Mouse (Mus musculus): Measurements from ENCODE around the gene Nup43. TPM values are rescaled to one million over a fixed set of nuclear protein-coding genes. Genes with fewer than 3 reads are reported as not detected.
"Not testable (repeated sequence)": the region's sequence is repeated elsewhere in the genome, so short reads cannot be mapped to it uniquely, and the experiment has no call there.

Nup43 gene
- 4.9 and 7.6 TPM in 2 replicates for polyA plus RNA-seq (2012; rRNA removed)

DNA sequence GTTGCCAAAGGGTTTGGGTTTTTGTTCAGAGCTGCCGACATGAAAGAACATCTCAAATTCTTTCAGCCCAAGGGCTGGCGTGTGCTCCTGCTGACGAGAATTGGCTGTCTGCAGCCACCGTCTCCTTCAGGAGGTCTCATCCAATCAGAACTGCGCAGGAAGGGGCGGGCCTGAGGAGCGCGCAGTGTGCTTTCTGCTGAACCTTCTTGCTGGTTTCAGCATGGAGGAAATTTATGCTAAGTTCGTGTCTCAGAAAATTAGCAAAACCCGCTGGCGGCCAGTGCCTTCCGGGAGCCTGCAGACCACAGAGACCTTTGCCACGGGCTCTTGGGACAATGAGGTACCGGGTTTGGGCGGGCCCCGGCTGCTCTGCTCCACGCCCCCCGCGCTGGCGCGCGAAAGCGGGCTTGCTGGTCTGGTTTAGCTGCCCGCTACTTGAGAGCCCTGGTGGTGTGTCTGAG, at the start of gene Nup43:
TSS of gene Nup43 (plus strand) at position 162 of the 461 bp plus-strand sequence.
- no peaks in the 10 kb centered on the region for H3K4me1 ChIP-seq (ENCODE audit: control insufficient read depth, insufficient read depth, low read length)
- peak; percentile 58; the same call in 1 of the 2 replicates for TF ChIP-seq POLR2A (IDR thresholded peaks at IDR 0.05; ENCODE audit: extremely low read depth, insufficient read depth, low read length)
- TF ChIP-seq CTCF (IDR thresholded peaks at IDR 0.05; ENCODE audit: extremely low read depth, insufficient read depth, low read length) = no peak
- peak within 1 kb of the TSS; percentile 57 for H3K4me3 ChIP-seq (ENCODE audit: insufficient read depth, low read length)
- no peak within 1 kb of the TSS for H3K27ac ChIP-seq (ENCODE audit: insufficient read depth, low read length)

DNA sequence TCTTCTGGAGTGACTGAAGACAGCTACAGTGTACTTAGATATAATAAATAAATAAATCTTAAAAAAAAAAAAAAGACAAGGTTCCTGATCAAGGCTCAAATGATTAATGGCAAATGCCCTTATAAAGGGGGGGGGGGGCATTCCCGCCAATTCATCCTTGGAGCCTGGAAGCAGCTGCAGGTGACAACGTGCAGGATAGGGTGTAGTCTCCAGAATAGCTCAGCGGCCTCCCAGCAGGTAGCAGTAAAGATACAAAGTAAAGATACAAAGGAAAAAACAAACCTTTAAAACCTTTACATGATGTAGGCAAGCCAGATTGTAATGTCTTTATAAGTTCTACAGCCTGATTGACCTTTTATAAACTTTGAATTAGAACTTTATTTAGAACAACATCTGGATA, 49.7 kb upstream of the Nup43 start:
- not testable (repeated sequence) for H3K27ac ChIP-seq (ENCODE audit: insufficient read depth, low read length); H3K4me3 ChIP-seq (ENCODE audit: insufficient read depth, low read length)

DNA sequence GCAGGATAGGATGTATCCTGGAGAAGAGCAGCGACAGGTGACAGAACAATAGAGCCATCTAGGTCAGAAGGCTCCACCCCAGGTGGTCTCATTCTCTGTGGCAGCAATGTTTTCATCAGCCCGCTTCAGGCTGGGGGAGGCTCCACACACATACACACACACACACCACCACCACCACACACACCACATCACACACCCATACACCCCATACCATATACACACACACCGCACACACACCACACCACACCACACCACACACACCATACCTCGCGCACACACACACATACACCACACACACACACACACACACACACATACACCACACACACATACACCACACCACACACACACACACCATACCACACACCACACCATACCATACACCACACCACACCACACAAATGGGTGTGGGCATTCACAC, 47.5 kb upstream of the Nup43 start:
- H3K27ac ChIP-seq (ENCODE audit: insufficient read depth, low read length) = no peak overlapping the region
- peaks cover 2% of the 10 kb centered on the region; the same call in 1 of the 2 replicates for H3K4me1 ChIP-seq (ENCODE audit: control insufficient read depth, insufficient read depth, low read length)
- TF ChIP-seq CTCF (IDR thresholded peaks at IDR 0.05; ENCODE audit: extremely low read depth, insufficient read depth, low read length) = no peak
- no peak for TF ChIP-seq POLR2A (IDR thresholded peaks at IDR 0.05; ENCODE audit: extremely low read depth, insufficient read depth, low read length)
- H3K4me3 ChIP-seq (ENCODE audit: insufficient read depth, low read length) = no peak overlapping the region

More for the DNA sequence above, 49.7 kb upstream of the Nup43 start:
- not testable (repeated sequence) for H3K4me1 ChIP-seq (ENCODE audit: control insufficient read depth, insufficient read depth, low read length)

DNA sequence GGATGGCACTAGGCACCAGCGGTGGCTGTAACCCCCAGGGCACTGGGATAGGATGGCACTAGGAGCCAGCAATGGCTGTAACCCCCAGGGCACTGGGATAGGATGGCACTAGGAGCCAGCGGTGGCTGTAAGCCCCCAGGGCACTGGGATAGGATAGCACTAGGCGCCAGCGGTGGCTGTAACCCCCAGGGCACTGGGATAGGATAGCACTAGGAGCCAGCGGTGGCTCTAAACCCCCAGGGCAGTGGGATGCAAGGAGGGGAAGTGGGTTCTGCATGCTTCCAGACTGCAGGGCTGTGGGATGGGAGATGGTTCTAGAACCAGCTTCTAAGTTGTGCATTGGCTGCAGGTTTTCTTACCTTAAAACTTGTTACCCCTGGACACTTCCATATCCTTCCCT, 46.6 kb upstream of the Nup43 start:
- H3K27ac ChIP-seq (ENCODE audit: insufficient read depth, low read length) = no peak overlapping the region
- TF ChIP-seq POLR2A (IDR thresholded peaks at IDR 0.05; ENCODE audit: extremely low read depth, insufficient read depth, low read length) (no peak), CTCF (IDR thresholded peaks at IDR 0.05; ENCODE audit: extremely low read depth, insufficient read depth, low read length) (no peak)
- no peak overlapping the region for H3K4me3 ChIP-seq (ENCODE audit: insufficient read depth, low read length)
- H3K4me1 ChIP-seq (ENCODE audit: control insufficient read depth, insufficient read depth, low read length) = peaks cover 2% of the 10 kb centered on the region; the same call in 1 of the 2 replicates

DNA sequence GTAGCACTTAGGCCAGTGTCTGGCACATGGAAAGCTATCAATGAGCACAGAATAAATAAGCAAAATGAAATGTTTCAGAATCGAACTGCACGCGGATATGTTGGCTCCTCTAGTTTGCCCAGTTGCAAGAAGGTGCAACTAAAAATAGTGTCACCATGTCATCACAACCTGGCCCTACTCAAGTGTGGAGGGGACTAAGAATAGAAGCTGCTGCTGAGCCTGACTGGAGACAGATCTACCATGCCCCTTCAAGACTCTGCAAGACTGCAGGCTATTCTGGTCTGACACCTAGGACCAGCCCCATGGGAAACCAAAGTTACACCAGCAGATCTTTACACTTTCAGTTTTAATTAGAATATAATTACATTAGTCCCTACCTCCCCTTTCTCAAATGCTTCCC, 44.9 kb upstream of the Nup43 start:
- H3K4me3 ChIP-seq (ENCODE audit: insufficient read depth, low read length) = no peak overlapping the region
- TF ChIP-seq POLR2A (IDR thresholded peaks at IDR 0.05; ENCODE audit: extremely low read depth, insufficient read depth, low read length) (no peak), CTCF (IDR thresholded peaks at IDR 0.05; ENCODE audit: extremely low read depth, insufficient read depth, low read length) (no peak)
- H3K27ac ChIP-seq (ENCODE audit: insufficient read depth, low read length) = no peak overlapping the region
- H3K4me1 ChIP-seq (ENCODE audit: control insufficient read depth, insufficient read depth, low read length) = peaks cover 2% of the 10 kb centered on the region; the same call in 1 of the 2 replicates

DNA sequence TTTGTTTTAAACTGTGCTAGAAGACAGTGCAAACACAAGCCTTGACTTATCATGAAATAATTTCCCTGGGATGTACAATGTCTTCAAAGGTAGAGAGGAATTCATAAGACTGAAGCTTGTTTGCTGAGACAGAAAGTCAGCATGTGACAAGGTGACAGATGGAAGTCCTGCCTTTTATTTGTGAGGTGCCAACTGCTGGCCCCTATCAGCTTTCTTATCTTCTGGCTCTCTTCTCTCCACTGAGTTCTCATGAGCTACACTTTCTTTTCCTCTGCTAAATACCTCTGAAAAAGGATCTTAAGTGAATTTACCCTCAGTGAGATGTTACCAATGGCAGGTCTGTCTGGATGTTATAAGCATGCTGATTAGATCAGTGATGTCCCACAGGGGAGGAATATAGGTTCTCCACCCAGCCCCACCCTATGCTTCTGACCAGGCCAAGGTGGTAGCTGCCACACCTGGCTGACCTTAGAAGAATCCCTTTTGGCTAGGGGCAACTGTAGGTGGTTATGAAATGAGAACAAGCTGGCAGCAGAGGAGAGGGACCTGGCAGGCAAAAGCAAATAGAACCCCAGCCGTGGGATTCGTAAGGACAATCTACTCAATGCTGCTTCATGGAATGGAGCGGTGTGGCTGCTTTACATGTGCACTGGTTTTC, 43.3 kb upstream of the Nup43 start:
- Histone ChIP-seq H3K4me3 (ENCODE audit: insufficient read depth, low read length) (no peak overlapping the region), H3K27ac (ENCODE audit: insufficient read depth, low read length) (no peak overlapping the region), H3K4me1 (ENCODE audit: control insufficient read depth, insufficient read depth, low read length) (peaks cover 2% of the 10 kb centered on the region; the same call in 1 of the 2 replicates)
- TF ChIP-seq POLR2A (IDR thresholded peaks at IDR 0.05; ENCODE audit: extremely low read depth, insufficient read depth, low read length) = no peak
- no peak for TF ChIP-seq CTCF (IDR thresholded peaks at IDR 0.05; ENCODE audit: extremely low read depth, insufficient read depth, low read length)

DNA sequence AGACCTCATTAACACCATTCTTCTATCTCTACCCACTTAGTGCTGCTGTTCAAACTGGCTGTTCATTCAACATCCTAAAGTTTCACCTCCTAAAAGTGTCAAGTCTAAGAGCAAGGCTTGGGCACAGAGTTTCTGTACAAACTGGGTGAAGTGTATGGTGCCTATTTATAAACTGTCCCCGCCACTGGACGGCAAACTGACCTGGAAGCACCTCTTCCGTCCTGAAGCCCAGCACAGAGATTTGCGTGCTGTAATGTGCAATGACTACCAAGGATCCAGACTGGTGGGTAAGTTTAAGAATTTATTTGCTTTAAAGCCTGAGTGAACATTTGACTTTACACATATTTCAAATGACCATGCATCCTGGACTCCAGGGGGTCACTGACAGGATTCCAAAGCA, 38.2 kb upstream of the Nup43 start:
- no peak overlapping the region for H3K27ac ChIP-seq (ENCODE audit: insufficient read depth, low read length)
- no peak overlapping the region for H3K4me3 ChIP-seq (ENCODE audit: insufficient read depth, low read length)
- H3K4me1 ChIP-seq (ENCODE audit: control insufficient read depth, insufficient read depth, low read length) = no peaks in the 10 kb centered on the region
- TF ChIP-seq POLR2A (IDR thresholded peaks at IDR 0.05; ENCODE audit: extremely low read depth, insufficient read depth, low read length) (no peak), CTCF (IDR thresholded peaks at IDR 0.05; ENCODE audit: extremely low read depth, insufficient read depth, low read length) (no peak)

DNA sequence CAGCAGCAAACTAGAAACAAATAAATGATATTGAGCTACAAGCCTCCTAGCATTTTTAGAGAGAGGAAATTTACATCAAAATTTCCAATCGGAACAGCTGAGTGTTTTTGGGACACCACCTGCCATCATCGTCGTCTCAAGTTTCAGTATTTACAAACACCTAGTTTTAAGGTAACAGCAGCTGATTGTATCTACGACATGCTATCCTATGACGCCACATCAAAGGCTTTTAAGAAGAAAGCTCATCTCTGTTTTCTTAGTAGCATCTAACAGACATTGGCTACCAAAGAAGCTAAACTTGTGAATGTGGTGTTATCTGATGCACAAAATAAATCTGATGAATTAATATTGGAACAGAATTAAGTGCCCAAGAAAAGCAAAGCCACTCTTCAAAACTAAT, 37.0 kb upstream of the Nup43 start:
- Histone ChIP-seq H3K27ac (ENCODE audit: insufficient read depth, low read length) (no peak overlapping the region), H3K4me3 (ENCODE audit: insufficient read depth, low read length) (no peak overlapping the region), H3K4me1 (ENCODE audit: control insufficient read depth, insufficient read depth, low read length) (no peaks in the 10 kb centered on the region)
- no peak for TF ChIP-seq POLR2A (IDR thresholded peaks at IDR 0.05; ENCODE audit: extremely low read depth, insufficient read depth, low read length)

DNA sequence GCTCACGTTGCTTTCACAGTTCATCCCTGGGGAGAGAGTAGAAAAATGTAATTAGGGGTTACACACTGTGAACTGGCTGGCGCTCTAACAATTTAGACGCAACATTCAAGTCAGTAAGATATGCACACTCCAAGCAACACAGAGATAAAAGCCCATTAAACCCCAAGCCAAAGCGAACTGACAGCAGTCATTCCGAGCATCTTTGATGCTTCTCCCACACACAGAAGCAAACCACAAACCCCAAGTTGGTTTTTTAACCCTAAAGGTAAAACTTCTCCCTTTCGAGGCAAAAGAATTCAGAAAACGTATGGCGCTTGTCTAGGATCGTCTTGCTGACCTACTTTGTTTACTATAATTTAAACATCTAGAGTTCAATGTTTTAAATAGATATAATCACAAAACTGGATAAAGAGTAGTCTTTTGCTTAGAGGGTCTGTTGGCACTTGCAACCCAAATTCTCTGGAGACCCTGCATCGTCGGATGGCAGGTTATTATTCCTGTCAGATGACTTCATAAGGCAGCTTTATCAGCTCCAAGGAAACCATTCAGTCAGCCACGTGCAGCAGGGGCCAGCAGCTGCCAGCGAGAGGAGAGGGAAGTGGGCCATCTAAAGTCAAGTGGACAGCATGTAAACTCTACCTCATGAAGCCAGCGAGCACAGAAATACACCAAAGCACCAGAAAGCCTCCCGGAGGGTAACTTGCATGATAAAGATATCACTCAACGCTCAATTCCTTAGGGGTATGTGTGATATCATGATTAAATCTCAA, 36.2 kb upstream of the Nup43 start:
- Histone ChIP-seq H3K4me3 (ENCODE audit: insufficient read depth, low read length) (no peak overlapping the region), H3K27ac (ENCODE audit: insufficient read depth, low read length) (no peak overlapping the region), H3K4me1 (ENCODE audit: control insufficient read depth, insufficient read depth, low read length) (no peaks in the 10 kb centered on the region)
- TF ChIP-seq CTCF (IDR thresholded peaks at IDR 0.05; ENCODE audit: extremely low read depth, insufficient read depth, low read length) (no peak), POLR2A (IDR thresholded peaks at IDR 0.05; ENCODE audit: extremely low read depth, insufficient read depth, low read length) (no peak)

DNA sequence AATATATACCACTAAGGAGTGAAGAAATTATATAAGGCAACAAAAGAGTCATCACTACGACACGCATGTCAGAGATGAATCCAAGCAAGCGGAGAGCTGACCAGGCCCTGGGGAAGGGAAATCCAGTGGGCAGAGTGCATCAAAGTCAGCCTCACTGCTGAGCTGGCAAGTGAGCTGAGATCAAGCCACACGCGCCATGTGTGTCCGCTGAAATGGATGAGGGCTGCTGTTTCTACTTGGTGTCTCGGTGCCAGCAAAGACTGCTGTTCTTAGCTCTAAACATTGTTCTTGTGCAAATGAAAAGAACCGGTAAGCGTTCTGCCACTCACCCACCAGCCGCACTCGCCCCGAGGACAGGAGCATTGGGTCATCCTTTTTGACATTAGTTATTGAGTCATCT, 26.9 kb upstream of the Nup43 start:
- no peak for TF ChIP-seq POLR2A (IDR thresholded peaks at IDR 0.05; ENCODE audit: extremely low read depth, insufficient read depth, low read length)
- TF ChIP-seq CTCF (IDR thresholded peaks at IDR 0.05; ENCODE audit: extremely low read depth, insufficient read depth, low read length) = no peak
- Histone ChIP-seq H3K27ac (ENCODE audit: insufficient read depth, low read length) (no peak overlapping the region), H3K4me1 (ENCODE audit: control insufficient read depth, insufficient read depth, low read length) (no peaks in the 10 kb centered on the region; the same call in 1 of the 2 replicates), H3K4me3 (ENCODE audit: insufficient read depth, low read length) (no peak overlapping the region)
